10 mouse cellular contexts compared by ENCODE assay signal in genomic region chr4:145233487-145234228, GRCm38 (mm10). TPM values are rescaled to one million over a fixed set of nuclear protein-coding genes. Genes with fewer than 3 reads are reported as not detected.
DNase-seq lines count a peak whose midpoint lies in the region; ATAC-seq lines count a peak whose summit lies in the region.
"Had no signal": no experiment of that assay in that cellular context is flagged by ENCODE, and none has a peak within 500 bp of the region (broad histone marks: within the 10 kb centered on the region; RNA-seq: fewer than 3 reads in every experiment).

No protein-coding gene starts in this region.

- H3K4me1 ChIP-seq in liver, embryonic 12.5 days: 0 out of 2 replicates have a peak, but pooled peaks cover 5% of the 10 kb centered on the region
- H3K4me1 ChIP-seq: hindbrain, embryonic 15.5 days had no signal

- H3K27me3 ChIP-seq in liver, embryonic 12.5 days (replicated peaks): no peaks in the 10 kb centered on the region
- H3K27me3 ChIP-seq in splenic B cell, adult 2 months (ENCODE audit: control insufficient read depth, insufficient read depth, low read length, poor library complexity, severe bottlenecking): no peaks in the 10 kb centered on the region
- H3K27me3 ChIP-seq: hindbrain, embryonic 15.5 days; limb, embryonic 12.5 days had no signal

- H3K36me3 ChIP-seq in liver, embryonic 12.5 days: no peaks in the 10 kb centered on the region
- H3K36me3 ChIP-seq in splenic B cell, adult 2 months (ENCODE audit: control insufficient read depth, insufficient read depth, low read length, poor library complexity, severe bottlenecking): no peaks in the 10 kb centered on the region; the same call in 1 of the 2 replicates
- H3K36me3 ChIP-seq: hindbrain, embryonic 15.5 days; limb, embryonic 12.5 days had no signal

- H3K4me3 ChIP-seq in liver, embryonic 12.5 days: no peak overlapping the region
- H3K4me3 ChIP-seq: hindbrain, embryonic 15.5 days; limb, embryonic 12.5 days had no signal

- ATAC-seq in liver, embryonic 12.5 days: no peak

- H3K4me2 ChIP-seq in liver, embryonic 12.5 days: no peak overlapping the region
- H3K4me2 ChIP-seq: hindbrain, embryonic 15.5 days; limb, embryonic 12.5 days had no signal

- peak; percentile 51 for DNase-seq in ovary, adult 18-20 months (ENCODE audit: low spot score)
- no peak for DNase-seq in ovary, postnatal 14 days (ENCODE audit: low spot score)
- DNase-seq in gastrocnemius, adult 8-10 months (ENCODE audit: low spot score in 2 of 2): peak; percentile 43 to 53
- peak; percentile 71 for DNase-seq in splenic B cell, adult 2 months (ENCODE audit: low read depth, low spot score)
- no peak for DNase-seq in left cerebral cortex, adult 8-10 months (ENCODE audit: low spot score in 2 of 2)
- DNase-seq in thymus, postnatal 14 days: no peak
- no peak for DNase-seq in thymus, postnatal 25 days

- peak overlapping the region; percentile 43; the same call in 1 of the 2 replicates for H3K27ac ChIP-seq in liver, embryonic 12.5 days
- H3K27ac ChIP-seq: hindbrain, embryonic 15.5 days; limb, embryonic 12.5 days had no signal

- 34% methylated on average over 3 of the region's 3 CpGs for WGBS in liver, embryonic 12.5 days (ENCODE audit: insufficient replicate concordance)

- H3K9me3 ChIP-seq in liver, embryonic 12.5 days (replicated peaks): no peaks in the 10 kb centered on the region
- H3K9me3 ChIP-seq: hindbrain, embryonic 15.5 days; limb, embryonic 12.5 days had no signal

- H3K9ac ChIP-seq in liver, embryonic 12.5 days: 0 out of 2 replicates have a peak overlapping the region, but pooled peaks have one; percentile 6
- H3K9ac ChIP-seq: hindbrain, embryonic 15.5 days; limb, embryonic 12.5 days had no signal

RNA-seq across cellular contexts. Expression of gene Tnfrsf1b, which starts 13.0 kb away (rescaled TPM):
- total RNA-seq in gastrocnemius, adult 8-10 months (2022): 1 to 10 TPM; 1.4 to 1.8 (median 1.6) TPM
- polyA plus RNA-seq in liver, embryonic 12.5 days (2016; fragmentation: Nextera tagmentation; extraction: Ambion mirVana): 4.9 TPM in 2 replicates
- 1 to 10 TPM; 2.5 to 4.4 (median 3.9) TPM for total RNA-seq in left cerebral cortex, adult 8-10 months (2022)

RNA-seq across cellular contexts. Expression of gene Vps13d, which starts 38.9 kb away (rescaled TPM):
- total RNA-seq in gastrocnemius, adult 8-10 months (2022): 10 to 100 TPM; 32.5 to 42.0 (median 36.7) TPM
- polyA plus RNA-seq in liver, embryonic 12.5 days (2016; fragmentation: Nextera tagmentation; extraction: Ambion mirVana): 3.5 and 3.9 TPM in 2 replicates
- total RNA-seq in left cerebral cortex, adult 8-10 months (2022): 10 to 100 TPM; 57.5 to 69.7 (median 65.1) TPM

Comparison
In these comparisons a context has a peak if more than half of its experiments do, and no peak if none do; other contexts are left out.
1. DNase-seq: peak in ovary, adult 18-20 months (single experiment), gastrocnemius, adult 8-10 months (2 of 2) and splenic B cell, adult 2 months (single experiment); none in ovary, postnatal 14 days (single experiment), left cerebral cortex, adult 8-10 months (0 of 2), thymus, postnatal 14 days (single experiment) and thymus, postnatal 25 days (single experiment).